Mouse (Mus musculus): ENCODE results near the gene Pck1.
"Not testable (repeated sequence)": the region's sequence is repeated elsewhere in the genome, so short reads cannot be mapped to it uniquely, and the experiment has no call there.

The Pck1 gene

GRCm38 (mm10) chr2:173152436-173153151 is at the start of gene Pck1:
Gene Pck1 (plus strand): TSS chr2:173153048.
- peak; percentile 94 to 95 for DNase-seq

GRCm38 (mm10) chr2:173106409-173106808 is 46.4 kb upstream of the Pck1 start:
- DNase-seq: no peak

- peak; percentile 75 to 84 for DNase-seq
Measured at GRCm38 (mm10) chr2:173106889-173107785, 45.7 kb upstream of the Pck1 start.

GRCm38 (mm10) chr2:173108509-173109190 is 44.2 kb upstream of the Pck1 start:
- no peak for DNase-seq

GRCm38 (mm10) chr2:173109510-173109909 is 43.3 kb upstream of the Pck1 start:
- DNase-seq: no peak

- DNase-seq: no peak
Measured at GRCm38 (mm10) chr2:173110571-173110970, 42.3 kb upstream of the Pck1 start.

- not testable (repeated sequence) for DNase-seq
Measured at GRCm38 (mm10) chr2:173113796-173114195, 39.1 kb upstream of the Pck1 start.

GRCm38 (mm10) chr2:173119023-173119944 is 33.6 kb upstream of the Pck1 start, which contains the start of gene Ctcfl:
Gene Ctcfl (minus strand): TSS chr2:173119525.
- DNase-seq: no peak

- DNase-seq: not testable (repeated sequence)
Measured at GRCm38 (mm10) chr2:173120117-173120516, 32.7 kb upstream of the Pck1 start.

GRCm38 (mm10) chr2:173124022-173124735 is 28.7 kb upstream of the Pck1 start:
- peak; percentile 70 to 84 for DNase-seq

- DNase-seq: no peak
Measured at GRCm38 (mm10) chr2:173126386-173126785, 26.5 kb upstream of the Pck1 start.

- peak; percentile 71 to 87 for DNase-seq
Measured at GRCm38 (mm10) chr2:173129111-173129510, 23.7 kb upstream of the Pck1 start.

GRCm38 (mm10) chr2:173132262-173132661 is 20.6 kb upstream of the Pck1 start:
- no peak for DNase-seq

GRCm38 (mm10) chr2:173132794-173133300 is 20.0 kb upstream of the Pck1 start:
- no peak for DNase-seq

GRCm38 (mm10) chr2:173134695-173135094 is 18.2 kb upstream of the Pck1 start:
- no peak for DNase-seq

- no peak for DNase-seq
Measured at GRCm38 (mm10) chr2:173138323-173139239, 14.3 kb upstream of the Pck1 start.

- DNase-seq: no peak
Measured at GRCm38 (mm10) chr2:173143611-173144010, 9.2 kb upstream of the Pck1 start.

GRCm38 (mm10) chr2:173145808-173146207 is 7.0 kb upstream of the Pck1 start:
- no peak for DNase-seq

- no peak for DNase-seq
Measured at GRCm38 (mm10) chr2:173146728-173147127, 6.1 kb upstream of the Pck1 start.

GRCm38 (mm10) chr2:173148001-173148400 is 4.8 kb upstream of the Pck1 start:
- DNase-seq: no peak

All from kidney, adult 8-10 months (tissue).